Mouse (Mus musculus): ENCODE data around the gene Gm20388. TPM values are rescaled to one million over a fixed set of nuclear protein-coding genes. Genes with fewer than 3 reads are reported as not detected.

Gene Gm20388
- polyA plus RNA-seq, 1 experiment = 23.9 TPM

DNA sequence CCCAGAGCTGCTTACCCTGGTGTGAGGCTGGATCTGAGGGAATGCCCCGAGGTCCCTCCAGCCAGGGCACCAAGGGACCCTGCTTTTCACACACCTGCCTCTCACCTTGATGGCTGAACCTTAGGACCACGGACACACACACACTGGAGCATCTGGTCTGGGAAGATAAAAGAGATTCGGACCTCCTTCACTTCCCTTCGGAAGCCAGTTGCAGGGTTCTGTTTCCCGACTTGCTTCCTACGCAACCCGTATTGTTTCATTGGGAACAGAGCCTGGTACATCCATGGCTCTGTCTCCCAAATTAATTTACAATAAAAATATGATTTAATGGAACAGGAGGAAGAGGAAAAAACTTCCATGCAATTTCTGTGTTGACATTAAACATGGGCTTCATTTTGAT, 966.4 kb downstream of the Gm20388 start:
- no peak overlapping the region for H3K4me3 ChIP-seq (ENCODE audit: insufficient read depth, low read length)
- H3K27ac ChIP-seq (ENCODE audit: insufficient read depth, low read length) = no peak overlapping the region
- TF ChIP-seq CTCF (IDR thresholded peaks at IDR 0.05; ENCODE audit: extremely low read depth, insufficient read depth, low read length) = no peak
- TF ChIP-seq POLR2A (IDR thresholded peaks at IDR 0.05; ENCODE audit: extremely low read depth, insufficient read depth, low read length) = no peak
- no peaks in the 10 kb centered on the region for H3K4me1 ChIP-seq (ENCODE audit: control insufficient read depth, insufficient read depth, low read length)

DNA sequence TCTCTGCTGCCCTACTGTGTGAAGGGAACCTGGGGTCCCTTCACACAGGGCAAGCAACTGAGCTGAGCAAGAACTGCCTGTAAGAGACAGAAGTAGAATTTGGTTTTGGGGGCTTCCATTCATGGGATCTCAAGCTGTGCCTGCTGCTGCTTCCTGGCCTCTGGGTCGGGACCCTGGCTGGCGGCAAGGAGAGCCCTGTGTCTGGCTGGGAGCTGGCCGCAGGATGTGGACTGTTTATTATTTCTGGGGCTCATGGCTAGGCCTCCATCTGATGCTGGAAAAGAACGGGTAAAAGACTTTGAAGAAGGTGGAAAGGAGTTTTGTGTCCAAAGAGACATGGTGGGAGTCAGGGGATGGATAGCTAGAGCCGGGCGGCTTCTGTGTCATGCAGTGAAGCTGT, 969.3 kb downstream of the Gm20388 start:
- H3K27ac ChIP-seq (ENCODE audit: insufficient read depth, low read length) = no peak overlapping the region
- H3K4me3 ChIP-seq (ENCODE audit: insufficient read depth, low read length) = no peak overlapping the region
- H3K4me1 ChIP-seq (ENCODE audit: control insufficient read depth, insufficient read depth, low read length) = no peaks in the 10 kb centered on the region
- TF ChIP-seq POLR2A (IDR thresholded peaks at IDR 0.05; ENCODE audit: extremely low read depth, insufficient read depth, low read length) = no peak
- no peak for TF ChIP-seq CTCF (IDR thresholded peaks at IDR 0.05; ENCODE audit: extremely low read depth, insufficient read depth, low read length)

DNA sequence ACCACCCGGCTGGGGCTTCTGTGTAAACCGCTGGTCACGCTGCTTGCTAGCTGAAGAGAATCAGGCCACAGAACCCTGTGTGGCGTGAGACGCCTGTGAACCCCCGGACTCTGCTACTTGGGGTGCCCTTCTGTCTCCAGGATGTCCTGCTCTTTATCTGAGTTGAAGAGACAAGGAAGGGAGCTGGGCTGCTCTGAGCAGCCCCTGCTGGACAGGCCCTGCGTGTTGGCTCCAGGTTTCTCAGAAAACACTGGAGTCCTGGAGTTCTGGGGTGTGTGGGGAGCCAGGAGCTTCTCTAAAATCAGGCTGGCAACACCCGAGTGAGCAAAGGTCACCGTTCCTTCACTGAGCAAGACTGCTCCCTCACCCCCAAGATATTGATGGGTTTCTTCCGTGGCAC, 971.0 kb downstream of the Gm20388 start:
- Histone ChIP-seq H3K4me1 (ENCODE audit: control insufficient read depth, insufficient read depth, low read length) (no peaks in the 10 kb centered on the region), H3K4me3 (ENCODE audit: insufficient read depth, low read length) (no peak overlapping the region), H3K27ac (ENCODE audit: insufficient read depth, low read length) (no peak overlapping the region)
- no peak for TF ChIP-seq CTCF (IDR thresholded peaks at IDR 0.05; ENCODE audit: extremely low read depth, insufficient read depth, low read length)
- TF ChIP-seq POLR2A (IDR thresholded peaks at IDR 0.05; ENCODE audit: extremely low read depth, insufficient read depth, low read length) = no peak

DNA sequence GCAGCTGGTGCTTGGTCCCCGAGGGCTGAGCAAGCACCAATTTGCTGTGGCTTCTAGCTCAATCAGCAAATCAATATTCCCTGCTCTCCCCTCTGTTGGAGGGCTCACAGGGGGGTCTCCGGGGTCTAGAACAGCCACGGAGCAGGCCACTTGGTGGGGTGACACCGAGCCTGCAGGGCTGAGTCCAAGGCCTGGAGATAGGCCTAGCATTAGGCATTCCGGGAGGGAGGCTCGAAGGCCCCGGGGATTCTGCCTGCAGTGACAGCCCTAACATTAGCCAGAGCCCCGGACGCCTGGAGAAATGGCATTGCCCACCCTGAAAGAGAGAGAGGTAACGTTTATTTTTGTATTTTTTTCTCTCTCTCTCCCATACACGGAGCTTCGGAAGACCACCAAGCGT, 972.0 kb downstream of the Gm20388 start:
- Histone ChIP-seq H3K4me3 (ENCODE audit: insufficient read depth, low read length) (no peak overlapping the region), H3K27ac (ENCODE audit: insufficient read depth, low read length) (no peak overlapping the region), H3K4me1 (ENCODE audit: control insufficient read depth, insufficient read depth, low read length) (no peaks in the 10 kb centered on the region)
- TF ChIP-seq POLR2A (IDR thresholded peaks at IDR 0.05; ENCODE audit: extremely low read depth, insufficient read depth, low read length) = no peak
- TF ChIP-seq CTCF (IDR thresholded peaks at IDR 0.05; ENCODE audit: extremely low read depth, insufficient read depth, low read length) = no peak

DNA sequence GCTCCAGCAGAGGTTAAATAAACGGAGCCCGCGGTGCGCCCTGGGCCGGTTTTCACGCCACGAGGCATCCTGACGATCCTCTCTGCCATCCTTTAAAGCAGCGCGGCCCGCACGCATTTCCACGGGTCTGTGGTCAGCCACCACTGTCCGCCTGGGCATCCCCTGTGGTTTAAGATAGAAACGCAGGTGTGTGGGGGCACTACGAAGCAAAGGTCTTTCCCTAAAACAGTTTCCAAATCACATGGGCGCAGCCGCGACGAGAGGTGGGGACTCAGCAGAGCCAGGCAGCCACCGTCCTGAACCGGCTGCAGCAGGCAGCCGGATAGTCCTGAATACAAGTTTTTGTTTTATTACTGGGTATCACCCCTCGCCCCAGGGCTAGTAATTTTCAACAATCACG, 972.7 kb downstream of the Gm20388 start:
- Histone ChIP-seq H3K27ac (ENCODE audit: insufficient read depth, low read length) (no peak overlapping the region), H3K4me1 (ENCODE audit: control insufficient read depth, insufficient read depth, low read length) (no peaks in the 10 kb centered on the region), H3K4me3 (ENCODE audit: insufficient read depth, low read length) (no peak overlapping the region)
- TF ChIP-seq CTCF (IDR thresholded peaks at IDR 0.05; ENCODE audit: extremely low read depth, insufficient read depth, low read length) = no peak
- TF ChIP-seq POLR2A (IDR thresholded peaks at IDR 0.05; ENCODE audit: extremely low read depth, insufficient read depth, low read length) = no peak

DNA sequence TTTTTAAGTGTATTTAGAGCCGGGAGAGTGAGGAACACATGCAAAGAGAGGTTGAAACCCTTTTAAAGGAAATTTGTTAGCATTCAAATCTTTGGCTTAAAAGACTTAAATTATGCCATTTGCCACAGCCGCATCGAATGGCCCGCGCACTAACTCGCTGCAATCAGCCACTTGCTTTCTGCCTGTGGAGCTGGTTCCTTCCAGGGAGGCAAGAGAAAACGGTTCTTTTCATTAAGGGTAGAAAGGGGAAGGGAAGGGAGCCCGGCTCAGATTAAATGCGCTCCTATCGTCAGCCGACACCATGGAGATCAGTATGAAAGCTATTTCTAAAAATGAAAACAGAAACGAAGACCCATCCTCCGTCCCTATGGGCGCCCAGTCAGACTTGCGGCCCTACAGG, 973.2 kb downstream of the Gm20388 start:
- TF ChIP-seq CTCF (IDR thresholded peaks at IDR 0.05; ENCODE audit: extremely low read depth, insufficient read depth, low read length) (no peak), POLR2A (IDR thresholded peaks at IDR 0.05; ENCODE audit: extremely low read depth, insufficient read depth, low read length) (no peak)
- no peaks in the 10 kb centered on the region for H3K4me1 ChIP-seq (ENCODE audit: control insufficient read depth, insufficient read depth, low read length)
- H3K4me3 ChIP-seq (ENCODE audit: insufficient read depth, low read length) = no peak overlapping the region
- no peak overlapping the region for H3K27ac ChIP-seq (ENCODE audit: insufficient read depth, low read length)

DNA sequence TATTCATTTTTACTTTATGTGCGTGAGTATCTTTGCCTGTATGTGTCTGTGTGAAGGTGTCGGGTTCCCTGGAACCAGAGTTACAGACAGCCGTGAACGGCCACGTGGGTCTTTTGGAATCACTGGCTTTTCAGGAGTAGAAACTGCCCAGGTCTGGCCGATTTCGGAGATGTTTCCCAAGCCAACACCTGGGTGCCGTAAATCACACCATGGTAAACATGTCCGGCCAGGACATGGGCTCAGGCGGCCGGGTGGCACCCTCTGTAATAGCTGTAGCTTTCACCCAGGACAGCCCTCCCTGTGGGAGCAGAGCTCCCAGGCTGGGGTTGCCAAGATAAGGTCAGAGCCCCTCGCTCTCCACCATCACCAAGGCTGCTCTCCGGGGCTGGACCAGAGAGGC, 974.2 kb downstream of the Gm20388 start:
- Histone ChIP-seq H3K27ac (ENCODE audit: insufficient read depth, low read length) (no peak overlapping the region), H3K4me3 (ENCODE audit: insufficient read depth, low read length) (no peak overlapping the region), H3K4me1 (ENCODE audit: control insufficient read depth, insufficient read depth, low read length) (no peaks in the 10 kb centered on the region)
- no peak for TF ChIP-seq POLR2A (IDR thresholded peaks at IDR 0.05; ENCODE audit: extremely low read depth, insufficient read depth, low read length)
- TF ChIP-seq CTCF (IDR thresholded peaks at IDR 0.05; ENCODE audit: extremely low read depth, insufficient read depth, low read length) = no peak

DNA sequence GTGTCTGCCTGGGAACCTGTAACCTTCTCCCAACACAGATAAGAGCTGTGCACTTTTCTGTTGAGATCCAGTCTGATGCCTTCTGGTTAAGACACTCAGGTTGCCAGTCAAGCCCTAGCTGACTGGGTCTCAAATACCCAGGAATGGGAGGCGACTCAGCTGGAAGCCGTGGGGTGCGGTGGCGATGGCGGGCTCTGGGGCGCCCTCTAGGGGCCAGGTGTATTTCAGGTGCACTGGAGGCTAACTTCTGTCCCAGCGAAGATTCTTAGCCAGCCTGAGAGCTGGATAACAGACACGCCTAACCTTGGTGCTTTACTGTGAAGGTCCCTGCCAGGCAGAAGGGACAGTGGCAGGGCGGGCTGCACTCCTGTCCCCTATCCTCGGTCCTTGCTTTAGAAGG, 976.6 kb downstream of the Gm20388 start:
- H3K4me3 ChIP-seq (ENCODE audit: insufficient read depth, low read length) = no peak overlapping the region
- no peaks in the 10 kb centered on the region for H3K4me1 ChIP-seq (ENCODE audit: control insufficient read depth, insufficient read depth, low read length)
- TF ChIP-seq POLR2A (IDR thresholded peaks at IDR 0.05; ENCODE audit: extremely low read depth, insufficient read depth, low read length) (no peak), CTCF (IDR thresholded peaks at IDR 0.05; ENCODE audit: extremely low read depth, insufficient read depth, low read length) (0 out of 2 replicates have a peak, but pooled peaks have one; percentile 12)

DNA sequence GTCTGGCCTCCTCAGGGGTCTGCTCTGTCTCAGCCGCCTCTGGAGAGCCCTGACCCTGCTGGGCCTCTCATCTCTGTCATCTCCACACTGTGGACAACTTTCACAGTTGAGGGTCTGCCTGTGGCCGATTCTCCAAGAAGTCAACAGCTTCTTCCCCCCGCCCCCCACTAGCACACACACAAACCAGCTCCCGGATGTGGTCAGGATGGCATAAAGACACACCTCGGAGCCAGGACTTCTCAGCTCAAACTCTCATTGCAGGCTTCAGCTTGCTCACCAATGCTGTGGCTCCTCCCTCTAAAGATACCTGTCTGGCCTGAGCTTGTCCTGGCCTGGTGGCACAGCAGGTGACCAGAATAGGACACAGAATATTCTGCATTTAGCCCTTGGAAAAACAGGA, 977.4 kb downstream of the Gm20388 start:
- no peak overlapping the region for H3K4me3 ChIP-seq (ENCODE audit: insufficient read depth, low read length)
- H3K27ac ChIP-seq (ENCODE audit: insufficient read depth, low read length) = no peak overlapping the region
- TF ChIP-seq POLR2A (IDR thresholded peaks at IDR 0.05; ENCODE audit: extremely low read depth, insufficient read depth, low read length) (no peak), CTCF (IDR thresholded peaks at IDR 0.05; ENCODE audit: extremely low read depth, insufficient read depth, low read length) (no peak)
- no peaks in the 10 kb centered on the region for H3K4me1 ChIP-seq (ENCODE audit: control insufficient read depth, insufficient read depth, low read length)

More for the DNA sequence above, 976.6 kb downstream of the Gm20388 start:
- H3K27ac ChIP-seq (ENCODE audit: insufficient read depth, low read length) = no peak overlapping the region

DNA sequence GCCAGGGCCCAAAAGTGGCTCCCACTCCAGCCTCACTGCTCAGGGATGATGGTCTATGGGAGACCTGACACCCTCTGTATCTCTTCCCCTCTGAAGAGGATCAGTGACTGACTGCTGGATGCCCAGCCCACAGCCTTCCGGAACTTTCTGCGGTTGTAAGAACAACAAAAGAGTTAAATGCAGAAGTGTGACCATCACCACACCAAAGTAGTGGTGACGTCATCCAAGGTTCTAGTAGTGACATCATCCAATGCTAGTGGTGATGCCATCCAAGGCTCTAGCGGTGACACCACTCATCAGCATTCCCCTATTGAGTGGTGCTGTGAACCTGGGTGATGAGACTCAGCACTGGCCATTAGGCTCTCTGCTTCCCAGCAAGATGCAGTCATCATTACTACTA, 978.5 kb downstream of the Gm20388 start:
- H3K4me1 ChIP-seq (ENCODE audit: control insufficient read depth, insufficient read depth, low read length) = no peaks in the 10 kb centered on the region
- H3K27ac ChIP-seq (ENCODE audit: insufficient read depth, low read length) = no peak overlapping the region
- TF ChIP-seq CTCF (IDR thresholded peaks at IDR 0.05; ENCODE audit: extremely low read depth, insufficient read depth, low read length) (no peak), POLR2A (IDR thresholded peaks at IDR 0.05; ENCODE audit: extremely low read depth, insufficient read depth, low read length) (no peak)
- no peak overlapping the region for H3K4me3 ChIP-seq (ENCODE audit: insufficient read depth, low read length)

DNA sequence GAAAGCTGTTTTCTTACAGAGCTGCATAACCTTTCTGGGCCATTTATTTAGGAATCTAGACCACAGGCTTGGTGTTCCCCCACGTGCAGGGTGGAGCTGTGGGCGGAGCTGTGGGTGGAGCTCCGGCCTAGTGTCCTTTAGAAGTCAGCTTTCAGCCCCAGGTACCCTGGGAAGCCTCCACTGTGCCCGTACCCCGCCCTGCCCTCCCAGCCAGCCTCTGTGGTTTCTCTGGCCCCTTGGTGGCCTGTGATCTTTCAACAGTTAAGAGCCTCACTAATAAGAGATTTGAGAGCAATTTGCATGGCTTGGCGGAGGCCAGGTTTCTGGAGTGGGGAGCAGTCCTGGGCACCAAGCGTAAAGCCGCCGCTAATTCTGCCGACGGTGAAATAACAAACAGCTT, 979.4 kb downstream of the Gm20388 start:
- Histone ChIP-seq H3K4me3 (ENCODE audit: insufficient read depth, low read length) (no peak overlapping the region), H3K4me1 (ENCODE audit: control insufficient read depth, insufficient read depth, low read length) (no peaks in the 10 kb centered on the region), H3K27ac (ENCODE audit: insufficient read depth, low read length) (no peak overlapping the region)
- TF ChIP-seq POLR2A (IDR thresholded peaks at IDR 0.05; ENCODE audit: extremely low read depth, insufficient read depth, low read length) = no peak
- no peak for TF ChIP-seq CTCF (IDR thresholded peaks at IDR 0.05; ENCODE audit: extremely low read depth, insufficient read depth, low read length)

All from cortical plate, adult 2 months (tissue).